15 mouse cellular contexts compared by ENCODE assay signal in genomic region chr7:112192237-112192636, GRCm38 (mm10). TPM values are rescaled to one million over a fixed set of nuclear protein-coding genes. Genes with fewer than 3 reads are reported as not detected.
A peak's percentile ranks its signal among the peaks of the same experiment; 100 is the strongest.
DNase-seq lines count a peak whose midpoint lies in the region; ATAC-seq and TF ChIP-seq lines count a peak whose summit lies in the region.
"Had no signal": no experiment of that assay in that cellular context is flagged by ENCODE, and none has a peak within 500 bp of the region (broad histone marks: within the 10 kb centered on the region; RNA-seq: fewer than 3 reads in every experiment).

No protein-coding gene starts in this region.

- H3K4me1 ChIP-seq in heart, embryonic 10.5 days, result peaks cover 26% of the 10 kb centered on the region
- peaks cover 28% of the 10 kb centered on the region for H3K4me1 ChIP-seq in limb, embryonic 12.5 days (replicated peaks)
- H3K4me1 ChIP-seq in limb, embryonic 10.5 days, result peaks cover 13% of the 10 kb centered on the region
- H3K4me1 ChIP-seq: forebrain, embryonic 13.5 days; liver, embryonic 12.5 days; megakaryocyte, embryonic 14.5 days had no signal

- H3K9me3 ChIP-seq in heart, embryonic 10.5 days, result no peaks in the 10 kb centered on the region
- H3K9me3 ChIP-seq in limb, embryonic 12.5 days, result no peaks in the 10 kb centered on the region
- no peaks in the 10 kb centered on the region for H3K9me3 ChIP-seq in limb, embryonic 10.5 days (replicated peaks)
- H3K9me3 ChIP-seq: forebrain, embryonic 13.5 days; intestine, embryonic 15.5 days; liver, embryonic 12.5 days; stomach, embryonic 15.5 days had no signal

- intact Hi-C loops in gastrocnemius, adult 2 months (cut with DNase I), result no loop called here

- 0 out of 2 replicates have a peak overlapping the region, but pooled peaks have one; percentile 2 for H3K4me2 ChIP-seq in limb, embryonic 12.5 days
- H3K4me2 ChIP-seq: forebrain, embryonic 13.5 days; intestine, embryonic 15.5 days; liver, embryonic 12.5 days; stomach, embryonic 15.5 days had no signal

- no peak for DNase-seq in heart, embryonic 10.5 days (ENCODE audit: low spot score)
- no peak for DNase-seq in heart, adult 8-10 months (ENCODE audit: low spot score)
- DNase-seq in limb, embryonic 10.5 days (ENCODE audit: low spot score), result no peak
- DNase-seq in brain, adult 2 months (ENCODE audit: low read depth, low spot score), result peak; percentile 78
- DNase-seq in gastrocnemius, adult 2 months, result peak; percentile 92
- DNase-seq in kidney, postnatal 4 days, result no peak
- no peak for DNase-seq in ovary, postnatal 14 days (ENCODE audit: low spot score)
- DNase-seq: kidney, postnatal 36 days; retina, postnatal 1 day had no signal

- no peak overlapping the region for H3K4me3 ChIP-seq in heart, embryonic 10.5 days
- no peak overlapping the region for H3K4me3 ChIP-seq in limb, embryonic 12.5 days (replicated peaks)
- no peak overlapping the region for H3K4me3 ChIP-seq in limb, embryonic 10.5 days
- H3K4me3 ChIP-seq in gastrocnemius, adult 2 months, result no peak overlapping the region
- H3K4me3 ChIP-seq: forebrain, embryonic 13.5 days; intestine, embryonic 15.5 days; liver, embryonic 12.5 days; megakaryocyte, embryonic 14.5 days; stomach, embryonic 15.5 days had no signal

- H3K9ac ChIP-seq in limb, embryonic 12.5 days (replicated peaks), result no peak overlapping the region
- H3K9ac ChIP-seq: forebrain, embryonic 13.5 days; intestine, embryonic 15.5 days; liver, embryonic 12.5 days; stomach, embryonic 15.5 days had no signal

- no peaks in the 10 kb centered on the region for H3K36me3 ChIP-seq in heart, embryonic 10.5 days
- no peaks in the 10 kb centered on the region for H3K36me3 ChIP-seq in limb, embryonic 12.5 days
- no peaks in the 10 kb centered on the region for H3K36me3 ChIP-seq in limb, embryonic 10.5 days
- H3K36me3 ChIP-seq: intestine, embryonic 15.5 days; liver, embryonic 12.5 days; stomach, embryonic 15.5 days had no signal

- no peak for TF ChIP-seq CTCF in gastrocnemius, adult 2 months (IDR thresholded peaks at IDR 0.05)

- H3K27me3 ChIP-seq in heart, embryonic 10.5 days (ENCODE audit: insufficient read depth, poor library complexity, severe bottlenecking), result no peaks in the 10 kb centered on the region
- no peaks in the 10 kb centered on the region for H3K27me3 ChIP-seq in limb, embryonic 12.5 days
- no peaks in the 10 kb centered on the region for H3K27me3 ChIP-seq in limb, embryonic 10.5 days (ENCODE audit: low read depth, poor library complexity, severe bottlenecking)
- H3K27me3 ChIP-seq: forebrain, embryonic 13.5 days; intestine, embryonic 15.5 days; liver, embryonic 12.5 days; stomach, embryonic 15.5 days had no signal

- ATAC-seq in limb, embryonic 12.5 days (ENCODE audit: insufficient number of reproducible peaks, insufficient read depth, low FRiP score, low TSS enrichment, low read depth), result peak; percentile 55; the same call in 1 of the 2 replicates
- ATAC-seq: forebrain, embryonic 13.5 days; intestine, embryonic 15.5 days; liver, embryonic 12.5 days had no signal

- WGBS in heart, embryonic 10.5 days, result 81% methylated on average over 4 of the region's 4 CpGs
- WGBS in limb, embryonic 12.5 days, result 47% methylated on average over 4 of the region's 4 CpGs
- WGBS in limb, embryonic 10.5 days, result 85% methylated on average over 4 of the region's 4 CpGs

- peak overlapping the region; percentile 24; the same call in 1 of the 2 replicates for H3K27ac ChIP-seq in heart, embryonic 10.5 days
- peak overlapping the region; percentile 84 for H3K27ac ChIP-seq in limb, embryonic 12.5 days
- H3K27ac ChIP-seq in limb, embryonic 10.5 days, result no peak overlapping the region
- peak overlapping the region; percentile 86 for H3K27ac ChIP-seq in gastrocnemius, adult 2 months
- H3K27ac ChIP-seq: forebrain, embryonic 13.5 days; intestine, embryonic 15.5 days; liver, embryonic 12.5 days; stomach, embryonic 15.5 days had no signal

RNA-seq across cellular contexts. Expression of gene Dkk3, which starts 33.4 kb away (rescaled TPM):
- 59.8 and 101 TPM in 2 replicates for polyA plus RNA-seq in heart, embryonic 10.5 days (2016; fragmentation: Nextera tagmentation; extraction: Ambion mirVana)
- 10 to 100 TPM; 34.3 to 54.4 (median 46.8) TPM for total RNA-seq in heart, adult 8-10 months (2022)
- 13.3 and 14.1 TPM in 2 replicates for polyA plus RNA-seq in limb, embryonic 12.5 days (2016; fragmentation: Nextera tagmentation; extraction: Ambion mirVana)
- polyA plus RNA-seq in limb, embryonic 10.5 days (2016; fragmentation: Nextera tagmentation; extraction: Ambion mirVana), result 4.9 and 6.3 TPM in 2 replicates
- 1 to 10 TPM; 2.1 to 2.4 TPM for total RNA-seq in gastrocnemius, adult 2 months (2021)

RNA-seq across cellular contexts. Expression of gene Mical2, which starts 33.4 kb away (rescaled TPM):
- 77.8 and 153 TPM in 2 replicates for polyA plus RNA-seq in heart, embryonic 10.5 days (2016; fragmentation: Nextera tagmentation; extraction: Ambion mirVana)
- 100 to 1,000 TPM in 1 of 4 experiments, 10 to 100 TPM in 3; 82.0 to 100 (median 95.6) TPM for total RNA-seq in heart, adult 8-10 months (2022)
- polyA plus RNA-seq in limb, embryonic 12.5 days (2016; fragmentation: Nextera tagmentation; extraction: Ambion mirVana), result 2.4 and 3.2 TPM in 2 replicates
- polyA plus RNA-seq in limb, embryonic 10.5 days (2016; fragmentation: Nextera tagmentation; extraction: Ambion mirVana), result 0.96 and 1.2 TPM in 2 replicates
- total RNA-seq in gastrocnemius, adult 2 months (2021), result 100 to 1,000 TPM; 124 to 136 TPM

Comparison
In these comparisons a context has a peak if more than half of its experiments do, and no peak if none do; other contexts are left out.
1. DNase-seq: peak in brain, adult 2 months (single experiment) and gastrocnemius, adult 2 months (single experiment); none in heart, embryonic 10.5 days (single experiment), heart, adult 8-10 months (single experiment), limb, embryonic 10.5 days (single experiment), kidney, postnatal 4 days (0 of 2) and ovary, postnatal 14 days (single experiment).
2. RNA of gene Mical2, which starts 33.4 kb away (polyA plus RNA-seq): 77.8 to 153 TPM in heart, embryonic 10.5 days; 2.4 to 3.2 TPM in limb, embryonic 12.5 days and 0.96 to 1.2 TPM in limb, embryonic 10.5 days; every median in the first group is over 10 times any median in the second.